Mouse (Mus musculus) forebrain, embryonic 15.5 days (tissue): ENCODE results near the gene Arl16. TPM values are rescaled to one million over a fixed set of nuclear protein-coding genes. Genes with fewer than 3 reads are reported as not detected.

Experiments
- ATAC-seq: fragments of 200-750 bp; cut with Nextera tagmentation; replicated peaks from 2 replicates; pipeline ENCODE4 v1.8.0; 2017; ENCODE audit warnings: mild to moderate bottlenecking, moderate TSS enrichment, moderate library complexity
- H3K27ac ChIP-seq: fragments of 300-500 bp; sonication (generic); replicated peaks from 2 replicates; pipeline ENCODE4 v1.5.1; 2015; ENCODE audit warnings: mild to moderate bottlenecking, inconsistent platforms
- H3K27me3 ChIP-seq: fragments of 300-500 bp; sonication (generic); 2 replicates; pipeline ENCODE4 v1.6.1; 2015; ENCODE audit warnings: inconsistent platforms
- H3K36me3 ChIP-seq: fragments of 300-500 bp; sonication (generic); 2 replicates; pipeline ENCODE4 v1.6.1; 2015; ENCODE audit warnings: mild to moderate bottlenecking, inconsistent platforms
- H3K4me1 ChIP-seq: fragments of 300-500 bp; sonication (generic); 2 replicates; pipeline ENCODE4 v1.6.1; 2015; ENCODE audit warnings: inconsistent platforms
- H3K4me2 ChIP-seq: fragments of 300-500 bp; sonication (generic); replicated peaks from 2 replicates; pipeline ENCODE4 v1.6.1; 2015; ENCODE audit warnings: mild to moderate bottlenecking, inconsistent platforms
- H3K4me3 ChIP-seq: fragments of 300-500 bp; sonication (generic); 2 replicates; pipeline ENCODE4 v1.5.1; 2015; ENCODE audit warnings: mild to moderate bottlenecking, inconsistent platforms
- H3K9ac ChIP-seq: fragments of 300-500 bp; sonication (generic); replicated peaks from 2 replicates; pipeline ENCODE4 v1.6.1; 2015; ENCODE audit warnings: mild to moderate bottlenecking, inconsistent platforms
- H3K9me3 ChIP-seq: fragments of 300-500 bp; sonication (generic); 2 replicates; pipeline ENCODE4 v1.6.1; 2016; ENCODE audit warnings: inconsistent platforms
- WGBS: fragments of 180-500 bp; shearing (Covaris S2); methylation state at CpG from one replicate; pipeline ENCODE4 v1.1.7; 2015; ENCODE audit warnings: mixed read lengths; 5-methylcytosine and 5-hydroxymethylcytosine counted together
- polyA plus RNA-seq: library from polyadenylated mRNA; unstranded; fragments of >200 nt; fragmentation: Nextera tagmentation; extraction: Ambion mirVana; gene quantifications from 2 replicates; pipeline ENCODE4 v1.2.1, GENCODE M21; 2015

Gene Arl16
- polyA plus RNA-seq, 1 experiment from 2014 or later: 49.1 TPM

DNA sequence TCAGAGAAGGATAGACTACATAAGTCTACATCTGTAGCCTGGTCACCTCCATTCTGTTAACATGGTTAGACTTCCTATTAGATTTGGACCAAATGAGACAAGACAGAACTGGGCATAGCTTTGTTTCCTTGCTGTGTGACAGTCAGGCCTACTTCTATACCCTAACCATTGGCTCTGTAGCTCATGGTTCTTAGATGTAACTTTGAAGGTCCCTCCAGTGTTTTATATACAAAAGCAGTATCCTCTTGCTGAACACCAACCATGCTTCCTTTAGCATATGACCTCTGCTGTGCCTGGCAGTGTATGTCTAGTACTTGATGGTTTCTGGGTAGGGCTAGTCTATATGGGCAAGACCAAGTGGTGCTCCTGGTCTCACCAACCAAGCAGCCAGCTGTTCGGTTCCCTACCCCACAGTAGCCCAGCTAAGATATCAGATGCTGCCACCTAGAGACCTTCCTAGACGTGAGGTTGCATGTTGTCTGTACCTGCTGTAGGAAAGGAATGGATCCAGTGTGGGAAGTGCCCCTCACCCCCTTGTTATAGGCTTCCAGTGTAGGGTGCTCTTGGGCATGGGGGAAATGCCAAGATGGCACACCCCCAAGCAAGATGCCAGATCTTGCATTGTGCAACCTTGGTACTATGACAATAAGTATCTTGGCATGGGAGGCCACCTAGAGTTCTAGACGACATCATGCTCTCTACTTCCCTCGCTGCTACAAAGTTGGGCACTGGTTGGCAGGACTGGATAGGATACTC lies 23.1 kb upstream of the Arl16 start:
- H3K9ac ChIP-seq: peak overlapping the region; percentile 78; the same call in 1 of the 2 replicates
- 0 out of 2 replicates have a peak overlapping the region, but pooled peaks have one; percentile 76 for H3K27ac ChIP-seq
- peaks cover 30% of the 10 kb centered on the region for H3K36me3 ChIP-seq
- no peak for ATAC-seq
- peak overlapping the region; percentile 97 for H3K4me2 ChIP-seq
- 34% methylated on average over 4 of the region's 4 CpGs for WGBS
- peaks cover 37% of the 10 kb centered on the region for H3K4me1 ChIP-seq
- H3K9me3 ChIP-seq: no peaks in the 10 kb centered on the region
- no peak overlapping the region for H3K4me3 ChIP-seq
- H3K27me3 ChIP-seq: no peaks in the 10 kb centered on the region

GRCm38 (mm10) chr11:120489054-120489761 lies 21.8 kb upstream of the Arl16 start:
- Histone ChIP-seq H3K36me3 (peaks cover 24% of the 10 kb centered on the region), H3K9me3 (no peaks in the 10 kb centered on the region), H3K4me2 (no peak overlapping the region), H3K4me3 (no peak overlapping the region), H3K4me1 (peaks cover 43% of the 10 kb centered on the region), H3K27me3 (no peaks in the 10 kb centered on the region), H3K9ac (no peak overlapping the region), H3K27ac (peak overlapping the region; percentile 41)
- WGBS: 57% methylated on average over 4 of the region's 4 CpGs
- ATAC-seq: 0 out of 2 replicates have a peak, but pooled peaks have one; percentile 6

DNA sequence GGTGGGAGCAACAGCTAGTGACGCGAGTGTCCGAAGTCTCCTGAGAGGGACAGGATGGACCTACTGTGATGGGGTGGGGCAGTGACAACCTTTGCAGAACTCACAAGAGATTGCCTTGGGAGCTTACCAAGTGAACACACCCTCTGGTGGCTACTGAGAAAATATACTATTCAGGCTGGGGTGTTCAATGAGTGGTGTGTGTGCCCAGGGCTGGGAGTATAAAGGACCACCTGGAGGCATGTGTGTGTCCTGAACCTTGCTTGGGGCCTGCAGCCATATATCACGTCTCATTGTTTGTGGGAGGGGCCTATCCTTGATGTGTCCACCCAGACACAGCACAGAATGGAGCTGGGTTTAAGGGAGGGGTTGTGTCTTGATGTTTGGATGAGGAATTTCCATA lies 21.1 kb upstream of the Arl16 start:
- H3K4me2 ChIP-seq: no peak overlapping the region
- WGBS: 80% methylated on average over 4 of the region's 4 CpGs
- no peaks in the 10 kb centered on the region for H3K27me3 ChIP-seq
- ATAC-seq: no peak
- H3K9ac ChIP-seq: no peak overlapping the region
- H3K9me3 ChIP-seq: no peaks in the 10 kb centered on the region
- peaks cover 46% of the 10 kb centered on the region for H3K4me1 ChIP-seq
- no peak overlapping the region for H3K27ac ChIP-seq
- no peak overlapping the region for H3K4me3 ChIP-seq
- H3K36me3 ChIP-seq: peaks cover 24% of the 10 kb centered on the region

DNA sequence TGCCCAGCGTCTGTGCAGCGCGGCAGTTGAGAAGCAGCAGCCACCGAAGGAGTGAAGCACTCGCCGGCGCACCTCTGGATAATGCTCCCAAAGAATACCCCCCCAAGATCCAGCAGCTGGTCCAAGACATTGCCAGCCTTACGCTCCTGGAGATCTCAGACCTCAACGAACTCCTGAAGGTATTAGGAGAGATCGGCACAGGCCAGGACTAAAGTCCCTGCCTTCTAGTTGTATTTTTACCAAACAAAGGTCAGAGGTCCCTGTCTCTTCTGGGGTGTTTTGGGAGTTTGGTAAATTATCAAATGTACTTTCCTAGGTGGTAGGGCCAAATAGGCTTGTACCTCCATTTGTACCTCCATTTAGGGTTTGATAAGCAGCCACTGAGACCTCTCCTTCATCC lies 17.8 kb upstream of the Arl16 start:
- H3K27ac ChIP-seq: no peak overlapping the region; the same call in 1 of the 2 replicates
- no peaks in the 10 kb centered on the region for H3K9me3 ChIP-seq
- WGBS: 10% methylated on average over 10 of the region's 10 CpGs
- H3K4me3 ChIP-seq: peak overlapping the region; percentile 96
- H3K9ac ChIP-seq: peak overlapping the region; percentile 90
- peaks cover 20% of the 10 kb centered on the region for H3K4me1 ChIP-seq
- H3K27me3 ChIP-seq: no peaks in the 10 kb centered on the region
- no peak for ATAC-seq
- peak overlapping the region; percentile 88 for H3K4me2 ChIP-seq
- peaks cover 49% of the 10 kb centered on the region for H3K36me3 ChIP-seq

- Histone ChIP-seq H3K4me3 (peak within 1 kb of the TSS; percentile 96), H3K36me3 (peaks cover 57% of the 10 kb centered on the region), H3K27ac (peak within 1 kb of the TSS; percentile 94), H3K9me3 (no peaks in the 10 kb centered on the region), H3K27me3 (no peaks in the 10 kb centered on the region), H3K4me1 (peaks cover 20% of the 10 kb centered on the region), H3K9ac (peak within 1 kb of the TSS; percentile 90), H3K4me2 (peak within 1 kb of the TSS; percentile 88)
- under 1% methylated on average over 60 of the region's 60 CpGs for WGBS
- ATAC-seq: peak; percentile 97
Observed at GRCm38 (mm10) chr11:120484265-120484981, 17.0 kb upstream of the Arl16 start, which contains the start of gene Mrpl12. TSS of gene Mrpl12 (plus strand) at chr11:120484613.

DNA sequence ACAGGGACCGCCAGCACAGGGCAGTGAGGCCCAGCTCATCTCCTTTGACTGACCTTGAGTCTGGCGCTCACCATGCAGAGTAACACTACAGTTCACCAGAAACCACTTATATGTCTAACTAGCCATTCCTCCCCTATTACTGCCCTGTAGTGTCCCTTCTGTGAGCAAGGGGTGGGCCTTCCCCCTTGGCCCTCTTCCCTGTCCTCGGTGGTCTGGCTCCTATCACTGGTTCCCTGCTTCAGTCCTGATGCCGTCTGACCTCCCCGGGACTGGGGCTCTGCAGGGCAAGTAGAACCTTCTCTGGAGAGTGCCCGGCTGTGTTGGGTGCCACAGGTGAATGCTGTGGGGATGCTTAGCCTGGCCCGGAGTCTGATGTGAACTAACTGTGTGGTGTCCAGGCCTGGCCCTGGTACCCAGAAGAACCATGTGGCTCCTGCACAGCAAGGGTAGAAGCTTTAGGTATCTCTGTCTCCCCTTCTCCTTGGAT lies 16.1 kb upstream of the Arl16 start:
- no peaks in the 10 kb centered on the region for H3K27me3 ChIP-seq
- H3K9me3 ChIP-seq: no peaks in the 10 kb centered on the region
- H3K4me3 ChIP-seq: no peak overlapping the region; the same call in 1 of the 2 replicates
- no peak; the same call in 1 of the 2 replicates for ATAC-seq
- H3K4me1 ChIP-seq: peaks cover 20% of the 10 kb centered on the region
- 88% methylated on average over 7 of the region's 7 CpGs for WGBS
- H3K4me2 ChIP-seq: peak overlapping the region; percentile 88; the same call in 1 of the 2 replicates
- H3K9ac ChIP-seq: no peak overlapping the region
- H3K36me3 ChIP-seq: peaks cover 64% of the 10 kb centered on the region
- H3K27ac ChIP-seq: peak overlapping the region; percentile 94

DNA sequence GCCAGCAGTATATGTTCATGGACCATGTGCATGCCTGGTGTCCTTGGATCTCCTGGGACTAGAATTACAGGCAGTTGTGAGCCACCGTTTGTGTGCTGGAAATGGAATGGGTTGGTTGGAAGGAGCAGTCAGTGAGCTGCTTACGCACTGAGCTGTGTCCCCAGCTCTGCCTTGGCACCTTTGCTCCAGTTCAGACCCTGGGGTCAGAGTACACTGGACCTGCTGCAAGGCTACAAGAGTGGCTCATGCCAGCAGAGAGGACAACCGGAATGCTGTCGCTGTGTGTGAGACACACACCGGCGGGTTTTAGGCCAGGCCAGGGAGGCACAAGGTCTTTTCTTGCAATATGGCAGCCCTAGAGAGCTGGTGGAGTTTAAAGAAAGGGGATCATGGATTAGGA lies 4.6 kb upstream of the Arl16 start:
- no peak overlapping the region for H3K9ac ChIP-seq
- 94% methylated on average over 6 of the region's 6 CpGs for WGBS
- peaks cover 77% of the 10 kb centered on the region for H3K36me3 ChIP-seq

DNA sequence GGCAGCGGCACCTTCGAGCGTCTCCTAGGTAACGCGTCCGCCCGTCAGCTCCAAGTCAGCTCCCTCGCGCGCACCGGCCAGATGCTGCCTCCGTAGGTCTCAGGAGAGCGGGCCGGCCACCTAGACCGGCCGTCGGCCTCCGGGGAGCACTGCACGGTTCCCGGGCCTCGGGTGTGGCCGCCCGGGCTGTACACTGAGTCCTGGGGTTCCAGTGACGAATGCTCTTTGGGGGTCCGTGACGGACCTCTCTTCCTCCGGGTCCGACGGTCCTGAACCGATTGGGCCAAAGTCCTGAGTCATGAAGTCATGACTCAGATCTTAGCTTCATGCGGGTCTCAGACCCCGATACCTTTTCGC lies 307 bp upstream of the Arl16 start:
- H3K36me3 ChIP-seq: peaks cover 52% of the 10 kb centered on the region
- H3K27me3 ChIP-seq: no peaks in the 10 kb centered on the region
- H3K4me3 ChIP-seq: peak overlapping the region; percentile 96
- no peak for ATAC-seq
- peaks cover 29% of the 10 kb centered on the region for H3K4me1 ChIP-seq
- 1% methylated on average over 33 of the region's 33 CpGs for WGBS
- H3K9me3 ChIP-seq: no peaks in the 10 kb centered on the region
- H3K4me2 ChIP-seq: peak overlapping the region; percentile 84
- peak overlapping the region; percentile 92 for H3K9ac ChIP-seq
- 0 out of 2 replicates have a peak overlapping the region, but pooled peaks have one; percentile 37 for H3K27ac ChIP-seq

More for the DNA sequence above, 4.6 kb upstream of the Arl16 start:
- peaks cover 14% of the 10 kb centered on the region for H3K4me1 ChIP-seq
- H3K27me3 ChIP-seq: no peaks in the 10 kb centered on the region
- no peak overlapping the region for H3K4me2 ChIP-seq
- H3K4me3 ChIP-seq: no peak overlapping the region
- no peaks in the 10 kb centered on the region for H3K9me3 ChIP-seq
- no peak overlapping the region for H3K27ac ChIP-seq
- ATAC-seq: no peak

DNA sequence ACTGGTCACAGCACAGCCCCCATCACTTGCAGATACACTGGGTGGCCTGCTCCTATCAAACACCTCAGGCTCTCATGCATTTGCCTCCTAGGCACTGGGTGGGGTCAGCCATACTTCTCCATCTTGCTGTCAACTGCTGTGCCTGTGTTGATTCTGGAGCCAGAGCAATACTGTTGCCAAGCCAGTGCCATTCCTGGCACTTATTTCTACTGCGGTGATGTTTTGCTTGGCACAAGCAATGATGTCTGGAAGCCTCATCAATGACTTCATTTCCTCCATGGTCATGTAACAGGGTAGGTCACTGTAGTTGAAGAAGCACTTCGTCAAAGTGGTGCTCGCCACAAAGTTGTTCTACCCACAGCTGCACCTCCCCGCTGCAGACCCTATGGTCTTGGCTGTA lies 1.9 kb downstream of the Arl16 start:
- Histone ChIP-seq H3K9me3 (no peaks in the 10 kb centered on the region), H3K4me3 (peak overlapping the region; percentile 96; the same call in 1 of the 2 replicates), H3K27me3 (no peaks in the 10 kb centered on the region), H3K4me2 (no peak overlapping the region), H3K27ac (no peak overlapping the region), H3K9ac (no peak overlapping the region), H3K4me1 (peaks cover 29% of the 10 kb centered on the region), H3K36me3 (peaks cover 49% of the 10 kb centered on the region)
- ATAC-seq: no peak
- WGBS: 95% methylated on average over 4 of the region's 4 CpGs

DNA sequence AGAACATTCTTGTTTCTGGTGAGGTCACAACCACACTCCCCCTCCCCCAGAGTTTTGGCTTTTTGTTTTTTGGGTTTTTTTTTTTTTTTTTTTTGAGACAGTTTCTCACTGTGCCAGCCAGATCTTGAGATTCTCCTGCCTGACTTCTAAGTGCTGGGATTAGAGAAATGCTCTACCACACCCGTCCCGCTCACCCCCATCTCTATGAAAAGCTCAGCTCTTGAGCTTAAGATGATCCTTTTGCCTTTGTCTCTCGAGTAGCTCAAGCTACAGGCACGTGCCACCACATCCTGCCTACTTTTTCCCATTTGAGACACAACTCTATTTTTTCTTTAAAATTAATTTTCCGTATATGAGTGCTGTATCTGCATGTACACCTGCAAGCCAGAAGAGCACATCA lies 3.0 kb downstream of the Arl16 start:
- no peak for ATAC-seq
- Histone ChIP-seq H3K4me1 (peaks cover 29% of the 10 kb centered on the region), H3K9ac (no peak overlapping the region), H3K27ac (no peak overlapping the region), H3K36me3 (peaks cover 46% of the 10 kb centered on the region), H3K27me3 (no peaks in the 10 kb centered on the region), H3K4me2 (no peak overlapping the region), H3K4me3 (no peak overlapping the region), H3K9me3 (no peaks in the 10 kb centered on the region)
- WGBS: 92% methylated on average over 5 of the region's 5 CpGs

DNA sequence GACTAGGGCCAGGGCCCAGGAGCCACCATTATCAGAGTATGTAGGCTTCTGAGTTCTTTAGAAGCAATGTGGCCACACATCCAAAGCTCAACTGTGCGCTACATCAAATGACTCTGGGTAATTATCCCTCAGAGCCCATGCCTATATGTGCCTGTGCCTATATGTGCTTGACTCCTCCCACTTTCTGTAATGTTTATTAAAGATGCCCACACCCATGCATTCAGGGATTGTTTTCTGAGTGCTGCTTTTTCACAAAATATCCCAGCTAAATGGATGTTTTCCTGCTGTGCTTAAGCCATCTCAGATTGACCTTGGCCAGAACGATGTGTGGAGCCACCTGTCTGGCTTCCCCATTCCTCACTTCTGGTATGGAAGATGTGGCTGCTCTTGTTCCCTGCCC lies 3.9 kb downstream of the Arl16 start:
- 96% methylated on average over 2 of the region's 2 CpGs for WGBS
- H3K36me3 ChIP-seq: peaks cover 44% of the 10 kb centered on the region
- ATAC-seq: no peak

More for the DNA sequence above, 3.9 kb downstream of the Arl16 start:
- no peak overlapping the region for H3K27ac ChIP-seq
- no peaks in the 10 kb centered on the region for H3K9me3 ChIP-seq
- no peak overlapping the region for H3K4me2 ChIP-seq
- H3K9ac ChIP-seq: no peak overlapping the region
- H3K27me3 ChIP-seq: no peaks in the 10 kb centered on the region
- no peak overlapping the region for H3K4me3 ChIP-seq
- peaks cover 30% of the 10 kb centered on the region for H3K4me1 ChIP-seq
